Mouse (Mus musculus): ENCODE data around the gene Fbxl3. TPM values are rescaled to one million over a fixed set of nuclear protein-coding genes. Genes with fewer than 3 reads are reported as not detected.
A peak's percentile ranks its signal among the peaks of the same experiment; 100 is the strongest.

Fbxl3 gene
- polyA plus RNA-seq, 1 experiment from 2014 or later = 30.1 TPM

- WGBS = 58% methylated on average over 10 of the region's 10 CpGs
- no peak overlapping the region for H3K4me2 ChIP-seq (ENCODE audit: low read length)
Observed at GRCm38 (mm10) chr14:103033271-103033823, 66.0 kb downstream of the Fbxl3 start.

More at GRCm38 (mm10) chr14:103033271-103033823, 66.0 kb downstream of the Fbxl3 start:
- H3K9me3 ChIP-seq (ENCODE audit: control insufficient read depth, low read length) = no peaks in the 10 kb centered on the region
- no peak overlapping the region for H3K9ac ChIP-seq (ENCODE audit: low read length)
- H3K4me3 ChIP-seq (ENCODE audit: control insufficient read depth in 1 of 2, insufficient read depth in 1 of 2, low read depth in 1 of 2, low read length in 2 of 2) = no peak overlapping the region
- ATAC-seq (ENCODE audit: insufficient number of reproducible peaks, insufficient read depth, low FRiP score, low read depth) = no peak
- peak overlapping the region; percentile 45 to 76 for H3K27ac ChIP-seq (replicated peaks in 1 of 2; ENCODE audit: control insufficient read depth in 1 of 2, insufficient read depth in 1 of 2, low read depth in 2 of 2, low read length in 2 of 2)
- no peaks in the 10 kb centered on the region for H3K27me3 ChIP-seq (ENCODE audit: control insufficient read depth, insufficient read depth, low read length)
- H3K36me3 ChIP-seq (ENCODE audit: control insufficient read depth, insufficient read depth, low read length) = no peaks in the 10 kb centered on the region
- no peaks in the 10 kb centered on the region; a peak in 1 of 4 replicates for H3K4me1 ChIP-seq (ENCODE audit: control insufficient read depth in 2 of 2, insufficient read depth in 2 of 2, low read length in 2 of 2)

Other genes starting within 250 kb of the Fbxl3 start
- 5.8 and 9.0 TPM in 2 replicates for gene Kctd12, start 116.9 kb downstream of the Fbxl3 start, polyA plus RNA-seq (2014; fragmentation: Nextera tagmentation; extraction: Ambion mirVana)
- 0.09 TPM in 1 of 2 replicates, not detected in the other for gene Acod1, start 52.6 kb downstream of the Fbxl3 start, polyA plus RNA-seq (2014; fragmentation: Nextera tagmentation; extraction: Ambion mirVana)
- gene Cln5, start 29.4 kb downstream of the Fbxl3 start, polyA plus RNA-seq (2014; fragmentation: Nextera tagmentation; extraction: Ambion mirVana) = 28.5 and 29.8 TPM in 2 replicates
- 16.5 and 16.6 TPM in 2 replicates for gene Mycbp2, start 247.2 kb upstream of the Fbxl3 start, polyA plus RNA-seq (2014; fragmentation: Nextera tagmentation; extraction: Ambion mirVana)